Mouse (Mus musculus) MEL (cell line): Measurements from ENCODE around the gene Map4. TPM values are rescaled to one million over a fixed set of nuclear protein-coding genes. Genes with fewer than 3 reads are reported as not detected.
A peak's percentile ranks its signal among the peaks of the same experiment; 100 is the strongest.

ENCODE experiments used
- DNase-seq: peaks from one replicate; pipeline ENCODE4 v3.0.0; 2011; ENCODE audit warnings: low read depth, low spot score
- H3K27ac ChIP-seq: 2 replicates; pipeline ENCODE4 v1.5.1; 2012; ENCODE audit warnings: low read depth, mild to moderate bottlenecking, control low read depth, low read length, moderate library complexity; ENCODE audit not compliant: control insufficient read depth
- H3K27me3 ChIP-seq, 2 experiments: fragments of 150-350 bp in 1 of 2; sonication (generic) in 1 of 2; 2 replicates each; pipeline ENCODE4 v1.6.1; 2012; ENCODE audit warnings: low read length in 2 of 2, mild to moderate bottlenecking in 2 of 2, improper control_type of control experiment in 1 of 2, moderate library complexity in 1 of 2; ENCODE audit not compliant: insufficient read depth in 2 of 2, control insufficient read depth in 1 of 2
- H3K36me3 ChIP-seq, 2 experiments: 2 replicates each; pipeline ENCODE4 v1.6.1; 2012 to 2014; ENCODE audit warnings: low read length in 2 of 2, improper control_type of control experiment in 1 of 2, inconsistent platforms in 1 of 2, mild to moderate bottlenecking in 1 of 2; ENCODE audit not compliant: insufficient read depth in 2 of 2, control insufficient read depth in 1 of 2
- H3K4me1 ChIP-seq, 2 experiments: fragments of 150-350 bp in 1 of 2; sonication (generic) in 1 of 2; 2 replicates each; pipeline ENCODE4 v1.6.1; 2012; ENCODE audit warnings: low read length in 2 of 2, improper control_type of control experiment in 1 of 2, mild to moderate bottlenecking in 1 of 2; ENCODE audit not compliant: insufficient read depth in 2 of 2, control insufficient read depth in 1 of 2
- H3K4me3 ChIP-seq, 2 experiments: fragments of 150-350 bp in 1 of 2; sonication (generic) in 1 of 2; 2 replicates each; pipeline ENCODE4 v1.5.1; 2012; ENCODE audit warnings: low read depth in 2 of 2, low read length in 2 of 2, mild to moderate bottlenecking in 2 of 2, moderate library complexity in 2 of 2, control low read depth in 1 of 2, improper control_type of control experiment in 1 of 2; ENCODE audit not compliant: control insufficient read depth in 1 of 2, insufficient read depth in 1 of 2
- H3K79me2 ChIP-seq: 2 replicates; pipeline ENCODE4 v1.6.1; 2012; ENCODE audit warnings: mild to moderate bottlenecking, low read length, moderate library complexity; ENCODE audit not compliant: control insufficient read depth, poor library complexity, insufficient read depth
- H3K9ac ChIP-seq: 2 replicates; pipeline ENCODE4 v1.6.1; 2012; ENCODE audit warnings: low read depth, mild to moderate bottlenecking, control low read depth, low read length, moderate library complexity; ENCODE audit not compliant: control insufficient read depth, poor library complexity, severe bottlenecking
- H3K9me3 ChIP-seq: fragments of 150-350 bp; sonication (generic); replicated peaks from 2 replicates; pipeline ENCODE4 v1.6.1; 2012; ENCODE audit warnings: mild to moderate bottlenecking, low read length, improper control_type of control experiment, moderate library complexity; ENCODE audit not compliant: insufficient read depth
- BHLHE40 ChIP-seq: IDR thresholded peaks from 2 replicates; pipeline ENCODE4 v1.6.1; 2012; ENCODE audit warnings: low read depth, mild to moderate bottlenecking, inconsistent platforms, low read length, improper control_type of control experiment, borderline replicate concordance
- CHD1 ChIP-seq: IDR thresholded peaks from 2 replicates; pipeline ENCODE4 v1.6.1; 2012; ENCODE audit warnings: low read depth, mild to moderate bottlenecking, inconsistent platforms, low read length, improper control_type of control experiment
- CHD2 ChIP-seq: IDR thresholded peaks from 2 replicates; pipeline ENCODE4 v1.6.1; 2011; ENCODE audit warnings: low read length, improper control_type of control experiment
- CTCF ChIP-seq, 3 experiments: IDR thresholded peaks in 2 of 3; conservative IDR thresholded peaks in 1 of 3; 2 replicates each; pipeline ENCODE4 v1.5.1; 2011 to 2012; ENCODE audit warnings: low read length in 3 of 3, low read depth in 2 of 3, mild to moderate bottlenecking in 2 of 3, improper control_type of control experiment in 1 of 3, inconsistent platforms in 1 of 3, mixed read lengths in 1 of 3, moderate library complexity in 1 of 3; ENCODE audit not compliant: control insufficient read depth in 1 of 3, insufficient read depth in 1 of 3, poor library complexity in 1 of 3, severe bottlenecking in 1 of 3
- E2F4 ChIP-seq: IDR thresholded peaks from 2 replicates; pipeline ENCODE4 v1.6.1; 2011; ENCODE audit warnings: low read depth, low read length, improper control_type of control experiment, borderline replicate concordance
- ELF1 ChIP-seq: IDR thresholded peaks from 2 replicates; pipeline ENCODE4 v1.6.1; 2014; ENCODE audit warnings: low read depth, mild to moderate bottlenecking, inconsistent platforms, low read length, improper control_type of control experiment, moderate library complexity
- ETS1 ChIP-seq: IDR thresholded peaks from 2 replicates; pipeline ENCODE4 v1.6.1; 2012; ENCODE audit warnings: low read depth, mild to moderate bottlenecking, inconsistent platforms, low read length, improper control_type of control experiment, moderate library complexity
- GABPA ChIP-seq: IDR thresholded peaks from 2 replicates; pipeline ENCODE4 v1.6.1; 2012; ENCODE audit warnings: low read depth, mild to moderate bottlenecking, inconsistent platforms, low read length, improper control_type of control experiment, moderate library complexity
- GATA1 ChIP-seq: IDR thresholded peaks from 2 replicates; pipeline ENCODE4 v1.6.1; 2011; ENCODE audit warnings: low read depth, low read length, improper control_type of control experiment
- HCFC1 ChIP-seq: IDR thresholded peaks from 2 replicates; pipeline ENCODE4 v1.6.1; 2012; ENCODE audit warnings: low read depth, mild to moderate bottlenecking, inconsistent platforms, low read length, improper control_type of control experiment, moderate library complexity
- JUND ChIP-seq: IDR thresholded peaks from 2 replicates; pipeline ENCODE4 v1.6.1; 2011; ENCODE audit warnings: low read depth, mild to moderate bottlenecking, improper control_type of control experiment, low read length
- KAT2A ChIP-seq: conservative IDR thresholded peaks from 2 replicates; pipeline ENCODE4 v1.6.1; 2012; ENCODE audit warnings: low read depth, low read length, improper control_type of control experiment, inconsistent platforms
- MAX ChIP-seq: IDR thresholded peaks from 2 replicates; pipeline ENCODE4 v1.6.1; 2011; ENCODE audit warnings: low read length, improper control_type of control experiment
- MEF2A ChIP-seq: IDR thresholded peaks from 2 replicates; pipeline ENCODE4 v1.6.1; 2014; ENCODE audit warnings: low read depth, mild to moderate bottlenecking, inconsistent platforms, low read length, improper control_type of control experiment; ENCODE audit not compliant: poor library complexity, insufficient replicate concordance, severe bottlenecking; ENCODE audit errors: extremely low read depth
- MYB ChIP-seq: IDR thresholded peaks from 2 replicates; pipeline ENCODE4 v1.6.1; 2011; ENCODE audit warnings: mild to moderate bottlenecking, low read depth, low read length, improper control_type of control experiment
- MYC ChIP-seq: IDR thresholded peaks from 2 replicates; pipeline ENCODE4 v1.6.1; 2011; ENCODE audit warnings: low read depth, mild to moderate bottlenecking, low read length, improper control_type of control experiment, moderate library complexity
- NELFE ChIP-seq: IDR thresholded peaks from 2 replicates; pipeline ENCODE4 v1.6.1; 2011; ENCODE audit warnings: low read depth, low read length, improper control_type of control experiment
- POLR2A ChIP-seq, 2 experiments: IDR thresholded peaks; 2 replicates each; pipeline ENCODE4 v1.6.1; 2011 to 2012; ENCODE audit warnings: low read length in 2 of 2, mild to moderate bottlenecking in 2 of 2, control low read depth in 1 of 2, improper control_type of control experiment in 1 of 2, low read depth in 1 of 2, moderate library complexity in 1 of 2; ENCODE audit not compliant: control insufficient read depth in 1 of 2, insufficient read depth in 1 of 2, poor library complexity in 1 of 2
- POLR2AphosphoS2 ChIP-seq: IDR thresholded peaks from 2 replicates; pipeline ENCODE4 v1.6.1; 2011; ENCODE audit warnings: low read length, improper control_type of control experiment
- POLR2AphosphoS5 ChIP-seq: IDR thresholded peaks from 2 replicates; pipeline ENCODE4 v1.6.1; 2012; ENCODE audit warnings: low read depth, borderline replicate concordance, mild to moderate bottlenecking, inconsistent platforms, low read length, moderate library complexity, mixed read lengths
- RCOR1 ChIP-seq: IDR thresholded peaks from 2 replicates; pipeline ENCODE4 v1.6.1; 2012; ENCODE audit warnings: low read depth, mild to moderate bottlenecking, inconsistent platforms, low read length, improper control_type of control experiment
- SIN3A ChIP-seq: IDR thresholded peaks from 2 replicates; pipeline ENCODE4 v1.6.1; 2012; ENCODE audit warnings: low read length, improper control_type of control experiment, inconsistent platforms
- SMC3 ChIP-seq: IDR thresholded peaks from 2 replicates; pipeline ENCODE4 v1.6.1; 2011; ENCODE audit warnings: low read depth, low read length, improper control_type of control experiment
- TBP ChIP-seq: IDR thresholded peaks from 2 replicates; pipeline ENCODE4 v1.8.0; 2011; ENCODE audit warnings: low read depth, low read length, improper control_type of control experiment
- TCF12 ChIP-seq: IDR thresholded peaks from 2 replicates; pipeline ENCODE4 v1.6.1; 2014; ENCODE audit warnings: low read depth, mild to moderate bottlenecking, inconsistent platforms, low read length, improper control_type of control experiment, moderate library complexity
- UBTF ChIP-seq: IDR thresholded peaks from 2 replicates; pipeline ENCODE4 v1.6.1; 2012; ENCODE audit warnings: low read depth, mild to moderate bottlenecking, inconsistent platforms, low read length, improper control_type of control experiment, moderate library complexity, borderline replicate concordance; ENCODE audit not compliant: insufficient read depth
- USF1 ChIP-seq: IDR thresholded peaks from 2 replicates; pipeline ENCODE4 v1.6.1; 2014; ENCODE audit warnings: low read depth, mild to moderate bottlenecking, inconsistent platforms, low read length, improper control_type of control experiment, moderate library complexity
- ZKSCAN1 ChIP-seq: IDR thresholded peaks from 2 replicates; pipeline ENCODE4 v1.6.1; 2012; ENCODE audit warnings: low read depth, mild to moderate bottlenecking, inconsistent platforms, low read length, improper control_type of control experiment, moderate library complexity
- ZMIZ1 ChIP-seq: IDR thresholded peaks from 2 replicates; pipeline ENCODE4 v1.6.1; 2012; ENCODE audit warnings: low read depth, mild to moderate bottlenecking, inconsistent platforms, low read length, improper control_type of control experiment, moderate library complexity
- polyA plus RNA-seq, 2 experiments: library from polyadenylated mRNA; stranded (reverse) in 1 of 2; unstranded in 1 of 2; fragments of >175 nt in 1 of 2; fragments of >200 nt in 1 of 2; gene quantifications; 2 replicates each; pipeline versions ENCODE4 v1.2.1 to v1.2.4; 2012; ENCODE audit warnings: low replicate concordance in 2 of 2, low read depth in 1 of 2; ENCODE audit not compliant: insufficient read length in 2 of 2, insufficient read depth in 1 of 2, missing spikeins in 1 of 2
- total RNA-seq: library from RNA; depleted of rRNA; stranded (reverse); fragments of 300-350 nt; gene quantifications from 2 replicates; pipeline ENCODE4 v1.2.3, GENCODE M21; 2012

Map4 gene
- total and polyA plus RNA-seq, 3 experiments, result 14.5 to 47.8 TPM; not detected in 1

GRCm38 (mm10) chr9:109968351-109969116, 37.3 kb downstream of the Map4 start (continued):
- TF ChIP-seq HCFC1 (no peak), JUND (no peak), TCF12 (peak; percentile 28; the same call in 1 of the 2 replicates), SIN3A (peak; percentile 70), ETS1 (peak; percentile 64), CHD2 (no peak), USF1 (peak; percentile 92), MAX (no peak), NELFE (no peak), RCOR1 (peak; percentile 57; the same call in 1 of the 2 replicates), GATA1 (peak; percentile 47), POLR2AphosphoS2 (no peak), CTCF (IDR thresholded peaks at IDR 0.05 in 2 of 3, conservative IDR thresholded peaks at IDR 0.05 in 1 of 3; ENCODE audit: control insufficient read depth in 1 of 3, insufficient read depth in 1 of 3, low read depth in 2 of 3, low read length in 3 of 3, poor library complexity in 1 of 3, severe bottlenecking in 1 of 3) (no peak), TBP (peak; percentile 43; the same call in 1 of the 2 replicates), E2F4 (no peak), KAT2A (no peak), BHLHE40 (no peak), UBTF (no peak), CHD1 (no peak)

- Histone ChIP-seq H3K9ac (peak overlapping the region; percentile 56), H3K9me3 (no peaks in the 10 kb centered on the region), H3K4me3 (peak overlapping the region; percentile 28 to 45; a peak in 3 of 4 replicates), H3K79me2 (no peaks in the 10 kb centered on the region), H3K27me3 (no peaks in the 10 kb centered on the region), H3K4me1 (peaks cover 16 to 25% of the 10 kb centered on the region in 2 experiments), H3K36me3 (peaks cover 0 to 31% of the 10 kb centered on the region in 2 experiments; a peak in 2 of 4 replicates), H3K27ac (peak overlapping the region; percentile 78)
- no peak for DNase-seq
- no peak for TF ChIP-seq NELFE
- no peak for TF ChIP-seq ZMIZ1
- TF ChIP-seq E2F4, result no peak
- no peak for TF ChIP-seq USF1
- TF ChIP-seq MEF2A, result no peak
- TF ChIP-seq MYC, result no peak
- no peak for TF ChIP-seq GABPA
- no peak for TF ChIP-seq POLR2A (IDR thresholded peaks at IDR 0.05; ENCODE audit: control insufficient read depth in 1 of 2, insufficient read depth in 1 of 2, low read depth in 1 of 2, low read length in 2 of 2, poor library complexity in 1 of 2)
- no peak for TF ChIP-seq SIN3A
- TF ChIP-seq POLR2AphosphoS5, result no peak
- no peak for TF ChIP-seq RCOR1
- TF ChIP-seq ZKSCAN1, result no peak
- no peak for TF ChIP-seq BHLHE40
- TF ChIP-seq JUND, result no peak
- no peak for TF ChIP-seq MYB
- TF ChIP-seq SMC3, result no peak
- no peak for TF ChIP-seq GATA1
- TF ChIP-seq ELF1, result no peak
Measured at GRCm38 (mm10) chr9:109969181-109969580, 37.9 kb downstream of the Map4 start.
